Mouse (Mus musculus): ENCODE measurements around the gene Kif2c. TPM values are rescaled to one million over a fixed set of nuclear protein-coding genes. Genes with fewer than 3 reads are reported as not detected.

Gene Kif2c
- total and polyA plus RNA-seq, 2 experiments, result 0.05 to 0.18 TPM

DNA sequence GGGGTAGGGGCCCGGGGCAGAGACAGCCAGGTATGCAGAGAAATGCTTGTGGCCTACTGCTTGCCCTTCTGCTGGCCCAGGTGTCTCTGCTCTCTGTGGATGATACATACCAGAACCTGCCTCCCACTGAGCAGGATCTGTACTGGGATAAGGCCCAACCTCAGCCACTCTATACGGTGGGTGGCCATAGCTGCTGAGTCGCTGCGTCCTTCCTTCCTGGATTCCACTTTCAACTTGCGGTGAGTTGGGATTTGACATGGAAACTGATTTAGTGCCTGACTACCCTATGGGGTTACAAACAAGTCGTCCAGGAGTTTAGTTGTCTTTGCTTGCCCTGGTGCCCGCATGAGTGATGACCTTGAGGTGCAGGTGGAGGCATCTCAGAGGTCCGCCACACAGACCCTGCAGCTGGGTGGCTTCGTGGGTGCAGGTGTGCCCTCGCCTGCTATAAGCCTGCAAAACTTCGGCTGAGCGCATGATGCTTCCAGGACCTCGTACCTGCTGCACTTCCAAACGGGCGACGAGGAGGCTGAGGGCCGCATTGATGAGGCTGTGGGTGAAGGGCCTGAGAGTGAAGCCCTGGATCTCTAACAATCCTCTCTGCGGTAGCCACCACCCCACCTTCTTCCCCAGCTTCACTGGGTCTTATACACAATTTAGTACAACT lies 34.3 kb downstream of the Kif2c start:
- TF ChIP-seq POLR2A (IDR thresholded peaks at IDR 0.05; ENCODE audit: extremely low read depth, insufficient read depth, low read length) (no peak), CTCF (IDR thresholded peaks at IDR 0.05; ENCODE audit: low read depth, low read length) (no peak)
- H3K27me3 ChIP-seq (ENCODE audit: control insufficient read depth, insufficient read depth, low read length), result no peaks in the 10 kb centered on the region
- H3K27ac ChIP-seq (replicated peaks; ENCODE audit: insufficient read depth, low read depth, low read length), result no peak overlapping the region
- no peak overlapping the region for H3K9ac ChIP-seq (ENCODE audit: low read depth, low read length)
- no peak overlapping the region for H3K4me3 ChIP-seq (ENCODE audit: insufficient read depth, low read depth, low read length)
- H3K4me1 ChIP-seq (ENCODE audit: control insufficient read depth, insufficient read depth, low read length), result no peaks in the 10 kb centered on the region
- no peaks in the 10 kb centered on the region for H3K79me2 ChIP-seq (ENCODE audit: control insufficient read depth, insufficient read depth, low read length)
- DNase-seq (ENCODE audit: extremely low read depth, low read depth, low spot score), result no peak
- peaks cover 27% of the 10 kb centered on the region for H3K36me3 ChIP-seq (ENCODE audit: control insufficient read depth, insufficient read depth, low read length)
- WGBS, result 84% methylated on average over 18 of the region's 18 CpGs

DNA sequence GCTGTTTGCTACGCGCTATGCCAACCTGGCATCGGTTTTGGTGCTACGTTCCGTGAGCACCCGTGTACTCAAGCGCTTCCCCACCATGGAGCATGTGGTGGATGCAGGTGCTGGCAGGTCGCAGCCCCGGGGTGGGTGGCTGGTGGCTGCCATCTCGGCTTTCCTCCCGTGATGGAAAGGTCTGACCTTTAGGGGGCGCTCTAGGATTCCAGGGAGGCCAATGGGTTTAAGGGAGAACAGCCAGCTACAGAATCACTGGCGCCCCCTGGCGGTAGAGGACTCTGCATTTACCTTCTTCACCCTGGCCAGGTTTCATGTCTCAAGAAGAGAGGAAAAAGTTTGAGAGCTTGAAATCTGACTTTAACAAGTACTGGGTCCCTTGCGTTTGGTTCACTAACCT lies 36.3 kb downstream of the Kif2c start:
- WGBS, result 42% methylated on average over 15 of the region's 15 CpGs
- Histone ChIP-seq H3K27me3 (ENCODE audit: control insufficient read depth, insufficient read depth, low read length) (no peaks in the 10 kb centered on the region), H3K4me1 (ENCODE audit: control insufficient read depth, insufficient read depth, low read length) (no peaks in the 10 kb centered on the region), H3K27ac (replicated peaks; ENCODE audit: insufficient read depth, low read depth, low read length) (no peak overlapping the region), H3K4me3 (ENCODE audit: insufficient read depth, low read depth, low read length) (no peak overlapping the region), H3K9ac (ENCODE audit: low read depth, low read length) (no peak overlapping the region), H3K79me2 (ENCODE audit: control insufficient read depth, insufficient read depth, low read length) (no peaks in the 10 kb centered on the region), H3K36me3 (ENCODE audit: control insufficient read depth, insufficient read depth, low read length) (peaks cover 10% of the 10 kb centered on the region)
- DNase-seq (ENCODE audit: extremely low read depth, low read depth, low spot score), result peak; percentile 67
- TF ChIP-seq POLR2A (IDR thresholded peaks at IDR 0.05; ENCODE audit: extremely low read depth, insufficient read depth, low read length) (no peak), CTCF (IDR thresholded peaks at IDR 0.05; ENCODE audit: low read depth, low read length) (peak; percentile 89)

GRCm38 (mm10) chr4:117145248-117145647 lies 37.2 kb downstream of the Kif2c start:
- Histone ChIP-seq H3K27me3 (ENCODE audit: control insufficient read depth, insufficient read depth, low read length) (no peaks in the 10 kb centered on the region), H3K36me3 (ENCODE audit: control insufficient read depth, insufficient read depth, low read length) (peaks cover 1% of the 10 kb centered on the region), H3K9ac (ENCODE audit: low read depth, low read length) (no peak overlapping the region), H3K27ac (replicated peaks; ENCODE audit: insufficient read depth, low read depth, low read length) (no peak overlapping the region), H3K79me2 (ENCODE audit: control insufficient read depth, insufficient read depth, low read length) (no peaks in the 10 kb centered on the region), H3K4me1 (ENCODE audit: control insufficient read depth, insufficient read depth, low read length) (no peaks in the 10 kb centered on the region), H3K4me3 (ENCODE audit: insufficient read depth, low read depth, low read length) (no peak overlapping the region)
- WGBS, result 97% methylated on average over 13 of the region's 13 CpGs
- DNase-seq (ENCODE audit: extremely low read depth, low read depth, low spot score), result no peak
- no peak for TF ChIP-seq POLR2A (IDR thresholded peaks at IDR 0.05; ENCODE audit: extremely low read depth, insufficient read depth, low read length)
- TF ChIP-seq CTCF (IDR thresholded peaks at IDR 0.05; ENCODE audit: low read depth, low read length), result no peak

DNA sequence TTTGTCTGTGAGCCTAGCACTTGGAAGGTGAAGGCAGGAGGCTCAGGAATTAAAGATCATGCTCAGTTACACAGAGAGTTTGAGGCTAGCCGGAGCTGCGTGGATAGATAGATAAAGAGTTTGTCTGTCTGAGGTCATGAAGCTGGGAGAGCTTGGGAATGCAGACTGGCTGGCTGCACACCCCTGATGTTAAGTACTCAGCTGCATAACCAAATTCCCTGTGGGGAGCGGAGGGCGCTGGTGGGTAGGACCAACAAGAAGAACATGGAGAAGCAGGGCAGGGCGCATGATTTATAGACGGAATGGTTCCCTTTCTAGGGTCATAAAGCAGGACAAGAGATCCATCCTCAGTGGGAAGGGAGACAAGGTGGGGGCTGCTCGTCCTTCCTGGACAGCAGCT lies 39.4 kb downstream of the Kif2c start:
- no peak for DNase-seq (ENCODE audit: extremely low read depth, low read depth, low spot score)
- no peaks in the 10 kb centered on the region for H3K36me3 ChIP-seq (ENCODE audit: control insufficient read depth, insufficient read depth, low read length)
- H3K79me2 ChIP-seq (ENCODE audit: control insufficient read depth, insufficient read depth, low read length), result no peaks in the 10 kb centered on the region
- H3K27ac ChIP-seq (replicated peaks; ENCODE audit: insufficient read depth, low read depth, low read length), result no peak overlapping the region
- no peak overlapping the region for H3K9ac ChIP-seq (ENCODE audit: low read depth, low read length)
- WGBS, result 73% methylated on average over 7 of the region's 7 CpGs
- no peaks in the 10 kb centered on the region for H3K27me3 ChIP-seq (ENCODE audit: control insufficient read depth, insufficient read depth, low read length)
- no peak for TF ChIP-seq CTCF (IDR thresholded peaks at IDR 0.05; ENCODE audit: low read depth, low read length)
- TF ChIP-seq POLR2A (IDR thresholded peaks at IDR 0.05; ENCODE audit: extremely low read depth, insufficient read depth, low read length), result no peak
- H3K4me3 ChIP-seq (ENCODE audit: insufficient read depth, low read depth, low read length), result no peak overlapping the region
- H3K4me1 ChIP-seq (ENCODE audit: control insufficient read depth, insufficient read depth, low read length), result peaks cover 8% of the 10 kb centered on the region

GRCm38 (mm10) chr4:117140613-117141012 lies 41.8 kb downstream of the Kif2c start:
- Histone ChIP-seq H3K36me3 (ENCODE audit: control insufficient read depth, insufficient read depth, low read length) (no peaks in the 10 kb centered on the region), H3K27ac (replicated peaks; ENCODE audit: insufficient read depth, low read depth, low read length) (no peak overlapping the region), H3K9ac (ENCODE audit: low read depth, low read length) (no peak overlapping the region), H3K27me3 (ENCODE audit: control insufficient read depth, insufficient read depth, low read length) (no peaks in the 10 kb centered on the region), H3K4me3 (ENCODE audit: insufficient read depth, low read depth, low read length) (no peak overlapping the region), H3K4me1 (ENCODE audit: control insufficient read depth, insufficient read depth, low read length) (peaks cover 8% of the 10 kb centered on the region), H3K79me2 (ENCODE audit: control insufficient read depth, insufficient read depth, low read length) (no peaks in the 10 kb centered on the region)
- no peak for TF ChIP-seq CTCF (IDR thresholded peaks at IDR 0.05; ENCODE audit: low read depth, low read length)
- no peak for TF ChIP-seq POLR2A (IDR thresholded peaks at IDR 0.05; ENCODE audit: extremely low read depth, insufficient read depth, low read length)
- 35% methylated on average over 4 of the region's 4 CpGs for WGBS
- peak; percentile 31 for DNase-seq (ENCODE audit: extremely low read depth, low read depth, low spot score)

GRCm38 (mm10) chr4:117139217-117139612 lies 43.2 kb downstream of the Kif2c start:
- Histone ChIP-seq H3K27ac (replicated peaks; ENCODE audit: insufficient read depth, low read depth, low read length) (peak overlapping the region; percentile 81), H3K9ac (ENCODE audit: low read depth, low read length) (peak overlapping the region; percentile 35), H3K4me3 (ENCODE audit: insufficient read depth, low read depth, low read length) (no peak overlapping the region), H3K36me3 (ENCODE audit: control insufficient read depth, insufficient read depth, low read length) (no peaks in the 10 kb centered on the region), H3K79me2 (ENCODE audit: control insufficient read depth, insufficient read depth, low read length) (no peaks in the 10 kb centered on the region), H3K27me3 (ENCODE audit: control insufficient read depth, insufficient read depth, low read length) (no peaks in the 10 kb centered on the region), H3K4me1 (ENCODE audit: control insufficient read depth, insufficient read depth, low read length) (peaks cover 12% of the 10 kb centered on the region)
- TF ChIP-seq CTCF (IDR thresholded peaks at IDR 0.05; ENCODE audit: low read depth, low read length) (peak; percentile 57), POLR2A (IDR thresholded peaks at IDR 0.05; ENCODE audit: extremely low read depth, insufficient read depth, low read length) (no peak)
- DNase-seq (ENCODE audit: extremely low read depth, low read depth, low spot score), result peak; percentile 79
- 1% methylated on average over 2 of the region's 2 CpGs for whole genome bisulfite sequencing
